Mouse (Mus musculus) testis, postnatal 10 days (tissue): Measurements from ENCODE around the gene Ccdc124.

ENCODE experiments used
- DNase-seq: peaks from one replicate; pipeline ENCODE4 v3.0.0; 2021; ENCODE audit warnings: low spot score

The Ccdc124 gene

GRCm38 (mm10) chr8:70821399-70821962, 52.3 kb downstream of the Ccdc124 start:
- DNase-seq = peak; percentile 84

- peak; percentile 77 for DNase-seq
Measured at GRCm38 (mm10) chr8:70820101-70820935, 53.4 kb downstream of the Ccdc124 start.
